Mouse (Mus musculus) kidney, embryonic 16.5 days (tissue): ENCODE results near the gene Orc1. TPM values are rescaled to one million over a fixed set of nuclear protein-coding genes. Genes with fewer than 3 reads are reported as not detected.

ENCODE experiments used
- ATAC-seq: fragments of 200-750 bp; cut with Nextera tagmentation; 2 replicates; pipeline ENCODE4 v1.8.0; 2017; ENCODE audit warnings: moderate TSS enrichment; ENCODE audit not compliant: low FRiP score, low TSS enrichment
- H3K27ac ChIP-seq: fragments of 300-500 bp; sonication (generic); 2 replicates; pipeline ENCODE4 v1.5.1; 2014; ENCODE audit warnings: low read length
- H3K27me3 ChIP-seq: fragments of 300-500 bp; sonication (generic); 2 replicates; pipeline ENCODE4 v1.6.1; 2014; ENCODE audit warnings: low read length, control low read depth, mixed read lengths; ENCODE audit not compliant: insufficient read depth
- H3K36me3 ChIP-seq: fragments of 300-500 bp; sonication (generic); 2 replicates; pipeline ENCODE4 v1.6.1; 2014; ENCODE audit warnings: low read length, control low read depth, mixed read lengths; ENCODE audit not compliant: insufficient read depth
- H3K4me1 ChIP-seq: fragments of 300-500 bp; sonication (generic); 2 replicates; pipeline ENCODE4 v1.6.1; 2014; ENCODE audit warnings: low read length, control low read depth, mixed read lengths; ENCODE audit not compliant: insufficient read depth
- H3K4me2 ChIP-seq: fragments of 300-500 bp; sonication (generic); replicated peaks from 2 replicates; pipeline ENCODE4 v1.6.1; 2014; ENCODE audit warnings: low read depth, low read length
- H3K4me3 ChIP-seq: fragments of 300-500 bp; sonication (generic); 2 replicates; pipeline ENCODE4 v1.5.1; 2014; ENCODE audit warnings: mild to moderate bottlenecking, low read length
- H3K9ac ChIP-seq: fragments of 300-500 bp; sonication (generic); replicated peaks from 2 replicates; pipeline ENCODE4 v1.6.1; 2014; ENCODE audit warnings: low read length
- H3K9me3 ChIP-seq: fragments of 300-500 bp; sonication (generic); 2 replicates; pipeline ENCODE4 v1.6.1; 2016; ENCODE audit warnings: low read length, control low read depth
- WGBS: fragments of 180-500 bp; shearing (Covaris S2); extraction: QIAGEN DNeasy Blood & Tissue Kit; methylation state at CpG from one replicate; pipeline ENCODE4 v1.1.7; 2014; 5-methylcytosine and 5-hydroxymethylcytosine counted together
- polyA plus RNA-seq: library from polyadenylated mRNA; unstranded; fragments of >200 nt; fragmentation: Nextera tagmentation; extraction: Ambion mirVana; gene quantifications from 2 replicates; pipeline ENCODE4 v1.2.1, GENCODE M21; 2015

Orc1 gene
- polyA plus RNA-seq, 1 experiment from 2014 or later = 9.7 TPM

DNA sequence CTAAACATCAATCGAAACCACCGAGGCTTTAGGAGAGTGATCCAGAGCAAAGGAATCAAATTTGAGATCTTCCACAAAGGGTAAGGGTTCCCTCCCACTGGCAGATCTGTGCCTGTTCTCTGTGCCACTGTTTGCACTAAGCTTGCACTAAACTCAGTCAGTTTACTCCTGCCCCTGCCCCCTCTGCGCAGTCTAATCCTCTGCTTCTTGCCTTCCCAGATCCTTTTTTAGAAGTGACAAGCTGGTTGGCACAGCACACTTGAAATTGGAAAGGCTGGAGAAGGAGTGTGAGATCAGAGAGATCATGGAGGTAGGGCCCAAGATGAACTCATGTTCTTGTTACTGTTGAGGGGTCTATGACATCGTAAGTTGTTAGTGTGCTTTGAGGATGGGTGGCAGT lies 52.4 kb downstream of the Orc1 start:
- WGBS = 94% methylated on average over 4 of the region's 4 CpGs
- ATAC-seq = no peak
- peaks cover 52% of the 10 kb centered on the region for H3K36me3 ChIP-seq

DNA sequence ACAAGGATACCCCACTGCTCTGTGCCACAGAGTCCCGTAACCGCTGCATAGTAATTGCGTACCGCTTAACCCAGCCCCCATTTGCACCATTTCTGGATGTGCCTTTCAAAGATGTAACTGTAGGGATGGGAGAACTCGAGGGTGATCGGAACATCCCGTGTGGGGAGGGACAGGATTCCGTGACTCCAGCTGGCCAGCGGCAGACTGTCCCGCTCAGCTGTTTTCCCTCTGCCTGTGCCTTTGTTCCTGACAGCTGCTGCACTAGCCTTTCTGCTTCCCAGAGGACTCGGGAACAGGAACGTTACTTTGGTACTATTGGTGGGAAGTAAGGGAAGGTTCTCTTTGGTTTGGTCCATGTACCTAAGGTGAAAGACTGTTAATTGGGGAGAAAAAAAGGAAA lies 54.5 kb downstream of the Orc1 start:
- peaks cover 16% of the 10 kb centered on the region for H3K4me1 ChIP-seq
- H3K9me3 ChIP-seq = no peaks in the 10 kb centered on the region
- no peak overlapping the region for H3K4me3 ChIP-seq
- H3K36me3 ChIP-seq = peaks cover 50% of the 10 kb centered on the region
- H3K9ac ChIP-seq = no peak overlapping the region
- H3K4me2 ChIP-seq = no peak overlapping the region
- H3K27ac ChIP-seq = no peak overlapping the region
- no peak for ATAC-seq
- 82% methylated on average over 12 of the region's 12 CpGs for WGBS
- no peaks in the 10 kb centered on the region for H3K27me3 ChIP-seq

More for the DNA sequence above, 52.4 kb downstream of the Orc1 start:
- no peak overlapping the region for H3K27ac ChIP-seq
- no peaks in the 10 kb centered on the region for H3K27me3 ChIP-seq
- no peak overlapping the region for H3K4me3 ChIP-seq
- H3K9ac ChIP-seq = no peak overlapping the region
- H3K4me2 ChIP-seq = no peak overlapping the region
- H3K9me3 ChIP-seq = no peaks in the 10 kb centered on the region
- H3K4me1 ChIP-seq = peaks cover 16% of the 10 kb centered on the region

DNA sequence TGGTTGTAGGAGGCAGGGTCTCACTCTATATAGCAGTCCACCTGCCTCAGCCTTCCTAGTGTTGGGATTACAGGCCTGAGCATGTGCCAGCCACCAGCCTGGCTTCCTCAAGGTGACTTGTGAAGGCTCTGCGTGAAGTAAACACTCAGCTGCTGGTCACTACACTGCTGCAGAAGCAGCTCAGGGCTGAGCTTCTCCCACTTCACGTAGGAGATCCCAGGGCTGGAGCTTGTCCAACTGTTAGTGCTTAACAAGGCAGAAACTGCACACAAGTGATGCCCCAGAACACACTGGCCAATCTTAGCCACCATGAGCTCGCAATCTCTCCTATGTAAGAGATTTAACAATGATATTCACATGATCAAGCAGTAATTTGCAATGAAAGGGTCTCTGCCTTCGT lies 55.5 kb downstream of the Orc1 start:
- Histone ChIP-seq H3K36me3 (peaks cover 42% of the 10 kb centered on the region), H3K4me3 (no peak overlapping the region), H3K9ac (no peak overlapping the region), H3K4me1 (peaks cover 10% of the 10 kb centered on the region), H3K27me3 (no peaks in the 10 kb centered on the region), H3K9me3 (no peaks in the 10 kb centered on the region), H3K4me2 (no peak overlapping the region), H3K27ac (no peak overlapping the region)
- no peak for ATAC-seq
- 88% methylated on average over 4 of the region's 4 CpGs for WGBS

DNA sequence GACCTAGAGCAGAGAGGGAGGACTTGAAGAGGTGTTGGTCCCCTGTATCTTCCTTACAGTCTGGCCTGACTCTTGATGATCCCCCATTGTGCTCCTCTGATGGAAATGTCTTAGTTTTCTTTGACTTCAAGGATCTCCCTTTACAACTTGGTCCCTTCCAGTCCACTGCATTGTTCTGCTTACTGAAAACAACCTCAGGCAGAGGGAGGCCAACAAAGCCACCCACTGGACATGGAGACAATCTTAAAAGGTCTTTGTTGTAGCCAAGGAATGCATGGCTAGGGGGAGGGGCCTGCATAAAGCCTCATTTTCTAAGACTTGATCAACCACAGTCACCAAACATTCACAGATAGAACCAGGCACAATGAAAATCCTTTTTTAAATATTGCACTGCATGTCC lies 55.9 kb downstream of the Orc1 start:
- Histone ChIP-seq H3K36me3 (peaks cover 42% of the 10 kb centered on the region), H3K4me2 (no peak overlapping the region), H3K4me3 (no peak overlapping the region), H3K9ac (no peak overlapping the region), H3K4me1 (peaks cover 6% of the 10 kb centered on the region), H3K27me3 (no peaks in the 10 kb centered on the region), H3K27ac (no peak overlapping the region), H3K9me3 (no peaks in the 10 kb centered on the region)
- ATAC-seq = no peak

DNA sequence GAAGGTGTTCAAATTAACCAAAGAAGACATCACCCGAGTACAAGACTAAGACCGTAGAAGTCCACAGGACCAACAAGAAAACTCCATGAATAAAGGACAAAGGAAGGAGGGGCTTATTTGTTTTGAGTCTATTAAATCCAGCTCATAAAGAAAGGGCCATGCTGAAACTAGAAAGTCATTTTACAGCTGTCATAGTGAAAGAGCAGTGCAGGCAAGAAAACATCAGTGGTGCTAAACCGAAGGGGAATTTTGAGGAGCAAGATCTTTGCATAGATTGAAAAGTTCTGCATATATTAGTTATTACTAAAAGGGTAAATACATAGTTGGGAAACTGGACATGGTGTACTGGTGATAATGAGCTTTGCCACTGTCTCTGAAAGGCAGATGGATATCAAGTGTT lies 58.5 kb downstream of the Orc1 start:
- H3K36me3 ChIP-seq = peaks cover 36% of the 10 kb centered on the region

DNA sequence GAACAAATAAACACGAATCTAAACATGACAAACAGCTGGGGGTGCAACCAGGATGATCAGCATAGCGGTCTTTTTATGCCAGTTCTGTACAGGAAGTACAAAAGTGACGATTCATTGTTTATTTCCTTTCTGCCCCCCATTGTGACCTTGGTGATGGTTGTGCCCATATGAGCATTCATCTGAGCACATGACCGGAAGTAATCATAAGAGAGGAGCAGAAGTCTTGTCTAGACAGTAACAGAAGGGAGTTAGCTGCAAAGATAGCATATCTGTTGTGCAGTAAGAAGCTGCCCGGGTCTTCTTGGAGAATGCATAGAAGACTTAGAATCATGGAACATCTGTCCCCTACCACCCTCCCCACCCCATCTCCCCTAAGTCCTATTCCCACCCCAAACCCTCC lies 59.5 kb downstream of the Orc1 start:
- no peaks in the 10 kb centered on the region for H3K9me3 ChIP-seq
- WGBS = 77% methylated on average over 5 of the region's 5 CpGs
- H3K36me3 ChIP-seq = peaks cover 34% of the 10 kb centered on the region
- H3K27me3 ChIP-seq = no peaks in the 10 kb centered on the region
- H3K4me2 ChIP-seq = no peak overlapping the region
- no peak for ATAC-seq
- no peak overlapping the region for H3K27ac ChIP-seq
- no peak overlapping the region for H3K9ac ChIP-seq
- no peaks in the 10 kb centered on the region for H3K4me1 ChIP-seq
- no peak overlapping the region for H3K4me3 ChIP-seq

More for the DNA sequence above, 58.5 kb downstream of the Orc1 start:
- Histone ChIP-seq H3K4me2 (no peak overlapping the region), H3K9ac (no peak overlapping the region), H3K27ac (no peak overlapping the region), H3K4me1 (no peaks in the 10 kb centered on the region), H3K4me3 (no peak overlapping the region), H3K27me3 (no peaks in the 10 kb centered on the region), H3K9me3 (no peaks in the 10 kb centered on the region)
- no peak for ATAC-seq
- WGBS = 92% methylated on average over 3 of the region's 3 CpGs

DNA sequence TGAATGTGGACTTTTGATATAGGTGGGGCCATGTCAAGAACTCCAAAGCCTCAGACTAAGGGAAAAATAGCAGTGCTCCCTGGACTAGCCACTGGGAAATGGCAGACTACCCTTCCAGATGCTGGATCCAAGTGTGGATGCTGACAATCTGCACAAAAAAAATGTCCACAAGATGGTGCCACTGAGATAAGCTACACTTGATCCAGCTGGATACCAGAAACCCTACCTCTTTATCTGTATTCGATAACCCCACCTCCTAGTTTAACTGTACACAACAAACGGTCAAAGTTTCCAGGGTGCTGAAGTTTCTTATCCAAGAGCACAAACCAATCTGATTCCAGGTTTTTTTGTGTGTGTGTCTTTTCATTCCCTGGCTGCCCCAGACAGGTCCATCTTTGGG lies 85.2 kb downstream of the Orc1 start:
- H3K4me1 ChIP-seq = no peaks in the 10 kb centered on the region
- H3K27me3 ChIP-seq = no peaks in the 10 kb centered on the region
- H3K9me3 ChIP-seq = no peaks in the 10 kb centered on the region
- 59% methylated on average over 2 of the region's 2 CpGs for WGBS
- H3K9ac ChIP-seq = no peak overlapping the region
- H3K4me2 ChIP-seq = no peak overlapping the region
- no peak; the same call in 1 of the 2 replicates for ATAC-seq
- H3K4me3 ChIP-seq = no peak overlapping the region
- H3K27ac ChIP-seq = no peak overlapping the region
- peaks cover 10% of the 10 kb centered on the region; the same call in 1 of the 2 replicates for H3K36me3 ChIP-seq

Other genes with a start within 250 kb of the Orc1 start
- 0.29 and 1.1 TPM in 2 replicates for gene Shisal2a, start 196.1 kb upstream of the Orc1 start, polyA plus RNA-seq
- gene Gpx7, start 172.5 kb upstream of the Orc1 start, polyA plus RNA-seq = 65.2 and 65.4 TPM in 2 replicates
- gene Tut4, start 120.0 kb upstream of the Orc1 start, polyA plus RNA-seq = 55.1 and 72.0 TPM in 2 replicates
- 91.6 and 93.9 TPM in 2 replicates for gene Prpf38a, start 87 bp upstream of the Orc1 start, polyA plus RNA-seq
- gene Cc2d1b, start 40.5 kb downstream of the Orc1 start, polyA plus RNA-seq = 33.7 and 34.0 TPM in 2 replicates
- gene 3110021N24Rik, start 140.2 kb downstream of the Orc1 start, polyA plus RNA-seq = 0.50 and 1.2 TPM in 2 replicates
- 2.8 and 3.4 TPM in 2 replicates for gene Zfyve9, start 201.4 kb downstream of the Orc1 start, polyA plus RNA-seq